Mouse (Mus musculus) MEL (cell line): ENCODE measurements at regions not wholly inside any gene's neighbourhood (a gene's known extent, or its start where the extent isn't known, plus 50 kb on each side); places are given as distances from the start of the nearest gene placed in this dataset.

ENCODE experiments used
- CTCF ChIP-seq, 3 experiments: IDR thresholded peaks in 2 of 3; conservative IDR thresholded peaks in 1 of 3; 2 replicates each; pipeline ENCODE4 v1.5.1; 2011 to 2012; ENCODE audit warnings: low read length in 3 of 3, low read depth in 2 of 3, mild to moderate bottlenecking in 2 of 3, improper control_type of control experiment in 1 of 3, inconsistent platforms in 1 of 3, mixed read lengths in 1 of 3, moderate library complexity in 1 of 3; ENCODE audit not compliant: control insufficient read depth in 1 of 3, insufficient read depth in 1 of 3, poor library complexity in 1 of 3, severe bottlenecking in 1 of 3
- EP300 ChIP-seq, 2 experiments: IDR thresholded peaks; 2 replicates each; pipeline ENCODE4 v1.6.1; 2011; ENCODE audit warnings: improper control_type of control experiment in 2 of 2, low read length in 2 of 2, low read depth in 1 of 2, mild to moderate bottlenecking in 1 of 2
- GATA1 ChIP-seq: IDR thresholded peaks from 2 replicates; pipeline ENCODE4 v1.6.1; 2011; ENCODE audit warnings: low read depth, low read length, improper control_type of control experiment

GRCm38 (mm10) chr14:17408343-17408742 lies 251.7 kb upstream of the Thrb start:
- TF ChIP-seq CTCF (IDR thresholded peaks at IDR 0.05 in 2 of 3, conservative IDR thresholded peaks at IDR 0.05 in 1 of 3; ENCODE audit: control insufficient read depth in 1 of 3, insufficient read depth in 1 of 3, low read depth in 2 of 3, low read length in 3 of 3, poor library complexity in 1 of 3, severe bottlenecking in 1 of 3) (no peak), EP300 (IDR thresholded peaks at IDR 0.05; ENCODE audit: low read depth in 1 of 2, low read length in 2 of 2) (no peak), GATA1 (no peak)
